Mouse (Mus musculus): ENCODE measurements around the gene Nfatc3. TPM values are rescaled to one million over a fixed set of nuclear protein-coding genes. Genes with fewer than 3 reads are reported as not detected.

Nfatc3 gene
- polyA plus RNA-seq, 1 experiment from 2014 or later: 3.2 TPM

- WGBS: 79% methylated on average over 1 of the region's 1 CpGs
- Histone ChIP-seq H3K4me1 (ENCODE audit: control insufficient read depth, insufficient read depth, low read length) (no peaks in the 10 kb centered on the region), H3K27ac (ENCODE audit: low read depth, low read length) (no peak overlapping the region), H3K27me3 (ENCODE audit: control insufficient read depth, insufficient read depth, low read length) (no peaks in the 10 kb centered on the region), H3K36me3 (ENCODE audit: control insufficient read depth, insufficient read depth, low read length) (no peaks in the 10 kb centered on the region), H3K9ac (replicated peaks; ENCODE audit: low read depth, low read length) (no peak overlapping the region), H3K4me2 (ENCODE audit: low read depth, low read length) (no peak overlapping the region), H3K9me3 (ENCODE audit: control insufficient read depth, low read length) (no peaks in the 10 kb centered on the region), H3K4me3 (ENCODE audit: low read depth, low read length) (no peak overlapping the region)
- ATAC-seq (ENCODE audit: low read depth): no peak
Observed at GRCm38 (mm10) chr8:106069565-106069964, 10.9 kb downstream of the Nfatc3 start.

- Histone ChIP-seq H3K27ac (ENCODE audit: low read depth, low read length) (no peak overlapping the region), H3K9ac (replicated peaks; ENCODE audit: low read depth, low read length) (no peak overlapping the region), H3K4me3 (ENCODE audit: low read depth, low read length) (no peak overlapping the region), H3K36me3 (ENCODE audit: control insufficient read depth, insufficient read depth, low read length) (no peaks in the 10 kb centered on the region), H3K4me1 (ENCODE audit: control insufficient read depth, insufficient read depth, low read length) (no peaks in the 10 kb centered on the region), H3K9me3 (ENCODE audit: control insufficient read depth, low read length) (no peaks in the 10 kb centered on the region), H3K27me3 (ENCODE audit: control insufficient read depth, insufficient read depth, low read length) (no peaks in the 10 kb centered on the region), H3K4me2 (ENCODE audit: low read depth, low read length) (no peak overlapping the region)
- ATAC-seq (ENCODE audit: low read depth): no peak
Observed at GRCm38 (mm10) chr8:106072113-106072512, 13.5 kb downstream of the Nfatc3 start.

GRCm38 (mm10) chr8:106074236-106074635 lies 15.6 kb downstream of the Nfatc3 start:
- ATAC-seq (ENCODE audit: low read depth): no peak
- no peaks in the 10 kb centered on the region for H3K4me1 ChIP-seq (ENCODE audit: control insufficient read depth, insufficient read depth, low read length)

GRCm38 (mm10) chr8:106074659-106075058 lies 16.0 kb downstream of the Nfatc3 start:
- WGBS: 88% methylated on average over 1 of the region's 1 CpGs
- no peak overlapping the region for H3K4me3 ChIP-seq (ENCODE audit: low read depth, low read length)
- ATAC-seq (ENCODE audit: low read depth): no peak
- H3K4me1 ChIP-seq (ENCODE audit: control insufficient read depth, insufficient read depth, low read length): no peaks in the 10 kb centered on the region
- H3K27me3 ChIP-seq (ENCODE audit: control insufficient read depth, insufficient read depth, low read length): no peaks in the 10 kb centered on the region
- no peak overlapping the region for H3K27ac ChIP-seq (ENCODE audit: low read depth, low read length)
- H3K4me2 ChIP-seq (ENCODE audit: low read depth, low read length): no peak overlapping the region
- no peak overlapping the region for H3K9ac ChIP-seq (replicated peaks; ENCODE audit: low read depth, low read length)
- H3K9me3 ChIP-seq (ENCODE audit: control insufficient read depth, low read length): no peaks in the 10 kb centered on the region
- H3K36me3 ChIP-seq (ENCODE audit: control insufficient read depth, insufficient read depth, low read length): no peaks in the 10 kb centered on the region

More at GRCm38 (mm10) chr8:106074236-106074635, 15.6 kb downstream of the Nfatc3 start:
- Histone ChIP-seq H3K9me3 (ENCODE audit: control insufficient read depth, low read length) (no peaks in the 10 kb centered on the region), H3K4me2 (ENCODE audit: low read depth, low read length) (no peak overlapping the region), H3K27ac (ENCODE audit: low read depth, low read length) (no peak overlapping the region), H3K27me3 (ENCODE audit: control insufficient read depth, insufficient read depth, low read length) (no peaks in the 10 kb centered on the region), H3K36me3 (ENCODE audit: control insufficient read depth, insufficient read depth, low read length) (no peaks in the 10 kb centered on the region), H3K9ac (replicated peaks; ENCODE audit: low read depth, low read length) (no peak overlapping the region), H3K4me3 (ENCODE audit: low read depth, low read length) (no peak overlapping the region)

- no peak overlapping the region for H3K9ac ChIP-seq (replicated peaks; ENCODE audit: low read depth, low read length)
- no peak for ATAC-seq (ENCODE audit: low read depth)
- no peak overlapping the region for H3K4me3 ChIP-seq (ENCODE audit: low read depth, low read length)
- no peaks in the 10 kb centered on the region for H3K36me3 ChIP-seq (ENCODE audit: control insufficient read depth, insufficient read depth, low read length)
- WGBS: 80% methylated on average over 9 of the region's 9 CpGs
- H3K27ac ChIP-seq (ENCODE audit: low read depth, low read length): no peak overlapping the region
- no peak overlapping the region for H3K4me2 ChIP-seq (ENCODE audit: low read depth, low read length)
- H3K9me3 ChIP-seq (ENCODE audit: control insufficient read depth, low read length): no peaks in the 10 kb centered on the region
- H3K4me1 ChIP-seq (ENCODE audit: control insufficient read depth, insufficient read depth, low read length): no peaks in the 10 kb centered on the region
- no peaks in the 10 kb centered on the region for H3K27me3 ChIP-seq (ENCODE audit: control insufficient read depth, insufficient read depth, low read length)
Observed at GRCm38 (mm10) chr8:106075161-106075862, 16.7 kb downstream of the Nfatc3 start.

GRCm38 (mm10) chr8:106075863-106076174 lies 17.2 kb downstream of the Nfatc3 start:
- Histone ChIP-seq H3K9ac (replicated peaks; ENCODE audit: low read depth, low read length) (no peak overlapping the region), H3K4me1 (ENCODE audit: control insufficient read depth, insufficient read depth, low read length) (no peaks in the 10 kb centered on the region), H3K9me3 (ENCODE audit: control insufficient read depth, low read length) (no peaks in the 10 kb centered on the region), H3K27me3 (ENCODE audit: control insufficient read depth, insufficient read depth, low read length) (no peaks in the 10 kb centered on the region), H3K4me2 (ENCODE audit: low read depth, low read length) (no peak overlapping the region), H3K4me3 (ENCODE audit: low read depth, low read length) (no peak overlapping the region), H3K27ac (ENCODE audit: low read depth, low read length) (no peak overlapping the region), H3K36me3 (ENCODE audit: control insufficient read depth, insufficient read depth, low read length) (no peaks in the 10 kb centered on the region)
- 96% methylated on average over 5 of the region's 5 CpGs for WGBS
- no peak for ATAC-seq (ENCODE audit: low read depth)

GRCm38 (mm10) chr8:106076612-106077011 lies 18.0 kb downstream of the Nfatc3 start:
- Histone ChIP-seq H3K4me1 (ENCODE audit: control insufficient read depth, insufficient read depth, low read length) (no peaks in the 10 kb centered on the region), H3K27me3 (ENCODE audit: control insufficient read depth, insufficient read depth, low read length) (no peaks in the 10 kb centered on the region), H3K4me2 (ENCODE audit: low read depth, low read length) (no peak overlapping the region), H3K4me3 (ENCODE audit: low read depth, low read length) (no peak overlapping the region), H3K36me3 (ENCODE audit: control insufficient read depth, insufficient read depth, low read length) (no peaks in the 10 kb centered on the region), H3K27ac (ENCODE audit: low read depth, low read length) (no peak overlapping the region), H3K9ac (replicated peaks; ENCODE audit: low read depth, low read length) (no peak overlapping the region), H3K9me3 (ENCODE audit: control insufficient read depth, low read length) (no peaks in the 10 kb centered on the region)
- WGBS: 88% methylated on average over 5 of the region's 5 CpGs
- no peak for ATAC-seq (ENCODE audit: low read depth)

GRCm38 (mm10) chr8:106077452-106078067 lies 18.9 kb downstream of the Nfatc3 start:
- Histone ChIP-seq H3K27ac (ENCODE audit: low read depth, low read length) (no peak overlapping the region), H3K4me3 (ENCODE audit: low read depth, low read length) (no peak overlapping the region), H3K9me3 (ENCODE audit: control insufficient read depth, low read length) (no peaks in the 10 kb centered on the region), H3K27me3 (ENCODE audit: control insufficient read depth, insufficient read depth, low read length) (no peaks in the 10 kb centered on the region), H3K4me2 (ENCODE audit: low read depth, low read length) (no peak overlapping the region), H3K36me3 (ENCODE audit: control insufficient read depth, insufficient read depth, low read length) (no peaks in the 10 kb centered on the region), H3K4me1 (ENCODE audit: control insufficient read depth, insufficient read depth, low read length) (no peaks in the 10 kb centered on the region), H3K9ac (replicated peaks; ENCODE audit: low read depth, low read length) (no peak overlapping the region)
- WGBS: 95% methylated on average over 1 of the region's 1 CpGs
- no peak for ATAC-seq (ENCODE audit: low read depth)

- no peaks in the 10 kb centered on the region for H3K9me3 ChIP-seq (ENCODE audit: control insufficient read depth, low read length)
- ATAC-seq (ENCODE audit: low read depth): no peak
- 95% methylated on average over 4 of the region's 4 CpGs for WGBS
- H3K27ac ChIP-seq (ENCODE audit: low read depth, low read length): no peak overlapping the region
- no peak overlapping the region for H3K4me3 ChIP-seq (ENCODE audit: low read depth, low read length)
- H3K27me3 ChIP-seq (ENCODE audit: control insufficient read depth, insufficient read depth, low read length): no peaks in the 10 kb centered on the region
- H3K4me2 ChIP-seq (ENCODE audit: low read depth, low read length): no peak overlapping the region
- no peak overlapping the region for H3K9ac ChIP-seq (replicated peaks; ENCODE audit: low read depth, low read length)
- no peaks in the 10 kb centered on the region for H3K4me1 ChIP-seq (ENCODE audit: control insufficient read depth, insufficient read depth, low read length)
- H3K36me3 ChIP-seq (ENCODE audit: control insufficient read depth, insufficient read depth, low read length): peaks cover 11% of the 10 kb centered on the region; the same call in 1 of the 2 replicates
Observed at GRCm38 (mm10) chr8:106102321-106102720, 43.7 kb downstream of the Nfatc3 start.

All from neural tube, embryonic 14.5 days (tissue).